Mouse (Mus musculus) neural tube, embryonic 13.5 days (tissue): Measurements from ENCODE around the gene Serpina16. TPM values are rescaled to one million over a fixed set of nuclear protein-coding genes. Genes with fewer than 3 reads are reported as not detected.

Experiments used
- ATAC-seq: fragments of 200-750 bp; cut with Nextera tagmentation; 2 replicates; pipeline ENCODE4 v1.8.0; 2017; ENCODE audit warnings: low read depth, mild to moderate bottlenecking, moderate TSS enrichment, moderate library complexity
- H3K27ac ChIP-seq: fragments of 300-500 bp; sonication (generic); replicated peaks from 2 replicates; pipeline ENCODE4 v1.5.1; 2015; ENCODE audit warnings: moderate library complexity, mild to moderate bottlenecking, inconsistent platforms
- H3K27me3 ChIP-seq: fragments of 300-500 bp; sonication (generic); 2 replicates; pipeline ENCODE4 v1.6.1; 2015; ENCODE audit warnings: mild to moderate bottlenecking, inconsistent platforms
- H3K36me3 ChIP-seq: fragments of 300-500 bp; sonication (generic); 2 replicates; pipeline ENCODE4 v1.6.1; 2015; ENCODE audit warnings: mild to moderate bottlenecking, inconsistent platforms
- H3K4me1 ChIP-seq: fragments of 300-500 bp; sonication (generic); replicated peaks from 2 replicates; pipeline ENCODE4 v1.6.1; 2015; ENCODE audit warnings: inconsistent platforms
- H3K4me2 ChIP-seq: fragments of 300-500 bp; sonication (generic); 2 replicates; pipeline ENCODE4 v1.6.1; 2015; ENCODE audit warnings: inconsistent platforms, mild to moderate bottlenecking, moderate library complexity
- H3K4me3 ChIP-seq: fragments of 300-500 bp; sonication (generic); 2 replicates; pipeline ENCODE4 v1.5.1; 2015; ENCODE audit warnings: mild to moderate bottlenecking, inconsistent platforms
- H3K9ac ChIP-seq: fragments of 300-500 bp; sonication (generic); 2 replicates; pipeline ENCODE4 v1.6.1; 2015; ENCODE audit warnings: moderate library complexity, mild to moderate bottlenecking, inconsistent platforms
- H3K9me3 ChIP-seq: fragments of 300-500 bp; sonication (generic); 2 replicates; pipeline ENCODE4 v1.6.1; 2016; ENCODE audit warnings: inconsistent platforms
- WGBS: fragments of 180-500 bp; shearing (Covaris S2); methylation state at CpG from one replicate; pipeline ENCODE4 v1.1.7; 2015; 5-methylcytosine and 5-hydroxymethylcytosine counted together
- polyA plus RNA-seq: library from polyadenylated mRNA; unstranded; fragments of >200 nt; fragmentation: Nextera tagmentation; extraction: Ambion mirVana; gene quantifications from 2 replicates; pipeline ENCODE4 v1.2.1, GENCODE M21; 2015

The Serpina16 gene
- polyA plus RNA-seq, 1 experiment from 2014 or later: not detected

DNA sequence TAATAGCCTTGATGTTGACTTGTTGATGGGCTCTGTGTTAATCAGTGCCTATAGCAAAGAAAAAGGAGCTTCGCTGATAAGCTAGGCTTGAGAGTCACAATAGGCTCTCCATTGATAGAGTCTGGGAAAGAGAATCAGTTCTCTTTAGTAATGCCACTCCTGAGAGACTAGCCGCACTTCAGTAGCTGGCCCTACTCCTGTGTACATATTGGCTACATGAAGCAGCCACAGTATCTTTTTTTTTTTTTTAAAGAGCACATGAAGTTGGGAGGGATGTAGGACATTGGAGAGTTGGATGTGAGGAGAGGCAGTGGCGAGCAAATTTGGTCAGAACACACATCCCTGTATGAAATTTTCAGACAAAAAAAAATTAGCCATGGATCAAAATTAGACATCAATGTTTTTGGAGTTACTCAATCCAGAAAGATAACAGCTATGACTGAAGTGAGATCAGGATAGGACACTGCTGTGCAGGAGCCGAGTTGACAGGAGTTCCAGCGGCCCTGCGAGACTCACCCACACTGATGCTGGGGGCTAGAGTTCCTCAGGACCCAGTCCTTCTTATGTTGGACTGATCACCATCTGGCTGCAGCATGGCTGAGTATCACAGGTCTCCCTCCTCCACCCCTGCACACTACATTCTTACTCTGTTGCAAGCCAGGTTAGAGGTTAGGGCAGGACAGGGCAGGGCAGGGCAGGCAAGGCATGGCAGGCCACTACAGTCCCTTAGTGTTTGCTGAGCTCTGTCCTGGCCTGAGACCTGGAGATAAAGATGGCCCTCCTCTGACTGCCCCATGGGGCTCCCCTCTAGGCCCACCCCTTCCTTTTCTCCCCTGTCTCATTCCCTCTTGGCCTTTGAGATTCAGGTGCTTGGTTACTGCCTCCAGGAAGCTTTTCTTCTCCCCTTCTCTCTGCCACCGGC lies 20.6 kb downstream of the Serpina16 start:
- H3K27me3 ChIP-seq: no peaks in the 10 kb centered on the region
- no peak overlapping the region for H3K4me3 ChIP-seq
- H3K36me3 ChIP-seq: no peaks in the 10 kb centered on the region
- no peak overlapping the region for H3K9ac ChIP-seq
- H3K4me1 ChIP-seq: no peaks in the 10 kb centered on the region
- H3K9me3 ChIP-seq: no peaks in the 10 kb centered on the region
- no peak overlapping the region for H3K4me2 ChIP-seq
- WGBS: 89% methylated on average over 7 of the region's 7 CpGs
- no peak overlapping the region for H3K27ac ChIP-seq
- no peak for ATAC-seq

DNA sequence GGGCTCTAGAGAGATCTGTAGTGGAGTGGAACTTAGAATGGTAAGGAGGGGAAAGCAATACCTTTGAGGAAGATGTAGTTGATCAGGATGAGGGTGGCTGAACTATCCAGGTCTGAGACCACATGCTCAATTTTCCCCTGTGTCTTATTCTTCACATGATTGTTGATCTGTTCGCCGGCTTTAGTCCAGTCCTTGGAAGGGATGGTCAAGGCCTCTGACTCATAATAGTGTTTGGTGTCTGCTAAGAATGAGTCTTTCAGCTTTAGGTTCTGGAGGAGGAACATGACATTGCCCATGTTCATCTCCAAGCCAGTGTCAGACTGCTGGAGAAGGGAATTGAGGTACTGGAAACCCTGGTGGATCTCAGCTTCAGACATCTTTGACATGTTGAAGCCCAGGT lies 22.1 kb downstream of the Serpina16 start:
- H3K27ac ChIP-seq: no peak overlapping the region
- no peaks in the 10 kb centered on the region for H3K36me3 ChIP-seq
- no peak overlapping the region for H3K9ac ChIP-seq
- H3K9me3 ChIP-seq: no peaks in the 10 kb centered on the region
- ATAC-seq: no peak
- H3K4me2 ChIP-seq: no peak overlapping the region
- no peak overlapping the region for H3K4me3 ChIP-seq
- 94% methylated on average over 2 of the region's 2 CpGs for WGBS
- H3K4me1 ChIP-seq: no peaks in the 10 kb centered on the region
- H3K27me3 ChIP-seq: no peaks in the 10 kb centered on the region

DNA sequence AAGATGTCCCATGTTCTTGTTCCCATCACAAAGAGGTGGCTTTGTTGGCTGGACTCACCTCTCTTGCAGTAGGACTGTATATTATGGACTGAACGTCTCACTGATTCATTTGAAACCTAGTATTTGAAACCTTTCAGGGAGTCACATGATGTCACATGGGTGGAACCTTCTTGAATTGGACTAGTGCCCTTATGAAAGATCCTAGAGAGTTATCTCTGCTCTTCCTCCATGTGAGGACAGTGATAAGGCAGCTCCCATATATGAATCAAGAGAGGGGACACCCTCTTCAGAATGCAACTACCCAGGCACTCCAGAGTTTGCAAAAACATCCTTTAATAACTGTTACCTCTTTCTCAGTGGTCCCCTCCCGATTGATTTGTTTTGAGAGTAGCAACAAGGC lies 29.6 kb downstream of the Serpina16 start:
- Histone ChIP-seq H3K4me2 (no peak overlapping the region), H3K4me3 (no peak overlapping the region), H3K27me3 (no peaks in the 10 kb centered on the region), H3K9me3 (no peaks in the 10 kb centered on the region), H3K9ac (no peak overlapping the region), H3K27ac (no peak overlapping the region), H3K36me3 (no peaks in the 10 kb centered on the region), H3K4me1 (no peaks in the 10 kb centered on the region)
- no peak for ATAC-seq
- 84% methylated on average over 2 of the region's 2 CpGs for WGBS

DNA sequence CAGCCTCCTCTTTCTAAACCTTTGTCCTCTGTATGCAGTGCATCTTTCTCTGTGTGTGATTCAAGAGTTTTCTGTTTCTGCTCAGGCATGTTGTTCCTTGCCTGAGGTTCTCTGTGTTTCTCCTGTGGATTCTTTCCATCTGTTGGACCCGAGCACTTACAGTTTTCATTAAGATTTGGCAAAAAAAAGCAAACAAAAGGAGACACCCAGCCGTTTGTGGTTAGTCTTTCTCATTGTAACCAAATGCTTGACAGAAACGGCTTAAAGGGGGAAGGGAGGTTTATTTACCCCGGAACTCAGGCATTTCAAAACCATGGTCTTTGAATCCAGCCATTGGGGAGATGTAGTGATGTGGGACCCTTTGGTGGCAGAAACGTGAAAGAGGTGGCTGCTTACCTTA lies 31.3 kb downstream of the Serpina16 start:
- no peaks in the 10 kb centered on the region for H3K27me3 ChIP-seq
- H3K4me2 ChIP-seq: no peak overlapping the region
- H3K9ac ChIP-seq: no peak overlapping the region
- H3K36me3 ChIP-seq: no peaks in the 10 kb centered on the region
- H3K4me1 ChIP-seq: no peaks in the 10 kb centered on the region
- no peak overlapping the region for H3K4me3 ChIP-seq
- no peak overlapping the region for H3K27ac ChIP-seq
- H3K9me3 ChIP-seq: no peaks in the 10 kb centered on the region
- WGBS: 50% methylated on average over 5 of the region's 5 CpGs
- no peak for ATAC-seq

DNA sequence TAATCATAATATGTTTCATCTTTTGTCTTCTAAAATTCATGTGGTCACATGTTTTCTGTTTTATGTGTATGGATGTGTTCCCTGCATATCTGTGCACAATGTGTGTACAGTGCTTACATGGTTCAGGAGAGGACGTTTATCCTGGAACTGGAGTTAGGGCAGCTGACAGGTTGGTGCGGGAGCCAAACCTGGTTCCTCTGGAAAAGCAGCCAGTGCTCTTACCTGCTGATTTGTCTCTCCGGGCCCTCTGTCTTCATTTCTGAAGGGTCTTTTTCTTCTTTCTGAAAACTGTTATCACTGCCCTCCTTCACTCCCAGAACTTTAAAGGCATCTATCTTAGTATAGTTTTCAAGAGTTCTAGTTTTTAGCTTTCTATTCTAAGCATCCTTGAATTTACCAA lies 32.1 kb downstream of the Serpina16 start:
- no peak overlapping the region for H3K4me3 ChIP-seq
- no peak overlapping the region for H3K4me2 ChIP-seq
- H3K27me3 ChIP-seq: no peaks in the 10 kb centered on the region
- no peak overlapping the region for H3K9ac ChIP-seq
- 87% methylated on average over 3 of the region's 3 CpGs for WGBS
- ATAC-seq: no peak
- H3K27ac ChIP-seq: no peak overlapping the region
- H3K9me3 ChIP-seq: no peaks in the 10 kb centered on the region
- H3K4me1 ChIP-seq: no peaks in the 10 kb centered on the region
- no peaks in the 10 kb centered on the region for H3K36me3 ChIP-seq

DNA sequence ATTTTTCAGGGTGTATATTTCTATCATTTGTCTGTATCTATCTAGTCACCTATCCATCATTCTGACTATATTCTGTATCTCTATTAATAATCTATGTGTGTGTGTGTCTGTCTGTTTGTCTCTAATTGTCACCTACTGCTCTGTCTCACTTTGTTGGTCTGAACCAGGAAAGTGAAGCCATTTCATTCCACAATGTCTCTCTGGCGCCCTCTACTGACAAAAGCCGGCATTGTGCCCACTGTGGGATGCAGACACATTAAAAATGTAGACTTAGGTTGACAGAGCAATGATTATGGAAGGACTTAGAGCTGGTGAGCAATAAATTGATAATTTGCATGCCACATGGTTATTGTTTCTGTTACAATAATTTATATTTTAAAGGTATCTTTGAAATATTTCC lies 32.6 kb downstream of the Serpina16 start:
- H3K27ac ChIP-seq: no peak overlapping the region
- no peaks in the 10 kb centered on the region for H3K9me3 ChIP-seq
- H3K4me3 ChIP-seq: no peak overlapping the region
- no peaks in the 10 kb centered on the region for H3K36me3 ChIP-seq
- peak; percentile 36; the same call in 1 of the 2 replicates for ATAC-seq
- no peaks in the 10 kb centered on the region for H3K27me3 ChIP-seq
- H3K4me1 ChIP-seq: no peaks in the 10 kb centered on the region
- H3K4me2 ChIP-seq: no peak overlapping the region
- 0% methylated on average over 2 of the region's 2 CpGs for WGBS
- no peak overlapping the region for H3K9ac ChIP-seq

DNA sequence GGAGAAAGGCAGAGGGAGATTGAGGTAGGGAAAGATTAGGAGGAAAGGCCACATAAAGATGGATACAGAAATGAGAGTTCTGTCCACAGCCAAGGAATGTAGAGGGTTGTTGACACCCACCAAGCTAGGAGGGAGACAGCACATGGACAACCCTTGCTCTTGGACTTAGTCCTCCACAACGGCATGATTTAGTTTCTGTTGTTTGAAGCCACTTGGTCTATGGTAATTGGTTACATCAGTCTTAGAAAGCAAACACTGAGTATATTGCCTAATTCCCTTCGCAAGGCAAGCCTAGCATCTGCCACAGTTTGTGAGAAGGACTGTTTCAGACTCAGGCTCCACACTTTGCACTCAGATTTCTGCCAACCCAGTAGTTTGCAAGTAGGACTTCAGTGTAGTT lies 40.1 kb downstream of the Serpina16 start:
- H3K4me1 ChIP-seq: no peaks in the 10 kb centered on the region
- H3K36me3 ChIP-seq: no peaks in the 10 kb centered on the region
- H3K4me3 ChIP-seq: no peak overlapping the region
- no peak overlapping the region for H3K9ac ChIP-seq
- no peaks in the 10 kb centered on the region for H3K9me3 ChIP-seq
- WGBS: 83% methylated on average over 2 of the region's 2 CpGs
- no peak for ATAC-seq
- no peak overlapping the region for H3K4me2 ChIP-seq
- H3K27me3 ChIP-seq: no peaks in the 10 kb centered on the region
- no peak overlapping the region for H3K27ac ChIP-seq

DNA sequence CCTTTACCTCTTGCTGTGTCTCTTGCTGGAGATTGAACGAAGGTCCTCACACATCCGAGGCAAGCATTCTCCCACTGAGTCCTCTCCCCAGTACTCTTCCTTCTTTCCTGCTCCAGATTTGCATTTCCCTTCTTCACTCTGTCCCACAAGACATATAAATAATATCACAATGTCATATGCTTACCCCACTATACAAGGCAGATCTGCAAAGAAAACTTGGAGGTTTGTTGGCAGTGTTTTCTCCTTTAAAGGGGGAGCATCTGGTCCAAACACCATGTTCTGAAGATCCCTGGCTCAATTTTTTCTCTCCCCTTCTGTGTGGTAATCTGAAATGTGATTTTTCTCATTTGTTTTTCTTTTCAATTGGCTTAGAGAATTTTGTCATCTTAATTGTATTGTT lies 41.5 kb downstream of the Serpina16 start:
- no peak for ATAC-seq
- H3K27ac ChIP-seq: no peak overlapping the region
- no peak overlapping the region for H3K4me3 ChIP-seq
- H3K36me3 ChIP-seq: no peaks in the 10 kb centered on the region
- H3K27me3 ChIP-seq: no peaks in the 10 kb centered on the region
- no peaks in the 10 kb centered on the region for H3K9me3 ChIP-seq
- no peaks in the 10 kb centered on the region for H3K4me1 ChIP-seq
- WGBS: 79% methylated on average over 2 of the region's 2 CpGs
- no peak overlapping the region for H3K4me2 ChIP-seq
- H3K9ac ChIP-seq: no peak overlapping the region

DNA sequence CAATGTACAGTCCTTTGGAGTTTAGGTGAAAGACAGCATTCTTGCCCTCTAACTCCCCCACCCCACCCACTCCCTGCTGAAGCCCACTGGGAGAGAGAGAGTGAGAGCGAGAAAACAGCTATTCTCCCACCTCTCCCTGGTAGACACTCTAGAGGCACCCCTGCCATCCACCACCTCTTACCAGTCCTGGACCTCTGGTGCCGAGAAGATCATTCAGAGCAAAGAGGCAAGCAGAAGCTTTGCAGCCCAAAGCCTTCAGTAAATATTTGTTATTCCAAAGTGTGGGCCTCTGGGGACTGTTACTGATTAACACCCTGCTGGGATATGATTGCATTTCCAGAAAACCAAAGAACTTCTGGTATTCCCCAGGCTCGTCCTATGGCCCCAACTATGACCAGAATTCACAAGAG lies 44.7 kb downstream of the Serpina16 start, which contains the start of gene Serpina10:
TSS of gene Serpina10 (minus strand) at position 242 of the 410 bp plus-strand sequence.
- no peak within 1 kb of the TSS for H3K4me3 ChIP-seq
- H3K36me3 ChIP-seq: no peaks in the 10 kb centered on the region
- H3K4me2 ChIP-seq: no peak within 1 kb of the TSS
- no peak within 1 kb of the TSS for H3K9ac ChIP-seq
- WGBS: 76% methylated on average over 3 of the region's 3 CpGs
- ATAC-seq: no peak
- no peaks in the 10 kb centered on the region for H3K4me1 ChIP-seq
- H3K27me3 ChIP-seq: no peaks in the 10 kb centered on the region
- H3K9me3 ChIP-seq: no peaks in the 10 kb centered on the region
- H3K27ac ChIP-seq: no peak within 1 kb of the TSS

Other genes starting within 250 kb of the Serpina16 start
- 6.2 and 9.4 TPM in 2 replicates for gene Ifi27, start 241.9 kb downstream of the Serpina16 start, polyA plus RNA-seq
- 2.0 and 3.4 TPM in 2 replicates for gene Ifi27l2a, start 232.5 kb downstream of the Serpina16 start, polyA plus RNA-seq
- gene Ifi27l2b, start 218.9 kb downstream of the Serpina16 start, polyA plus RNA-seq: not detected in 2 replicates
- gene Ppp4r4, start 143.9 kb downstream of the Serpina16 start, polyA plus RNA-seq: 1.8 and 2.0 TPM in 2 replicates
- gene Serpina10, start 44.7 kb downstream of the Serpina16 start, polyA plus RNA-seq: not detected in 2 replicates
- gene Serpina6, start 18.9 kb downstream of the Serpina16 start, polyA plus RNA-seq: 0.35 and 0.36 TPM in 2 replicates
- gene Serpina1f, start 19.4 kb upstream of the Serpina16 start, polyA plus RNA-seq: not detected in 2 replicates
- not detected in 2 replicates for gene Serpina1d, start 97.5 kb upstream of the Serpina16 start, polyA plus RNA-seq
- gene Serpina1b, start 154.2 kb upstream of the Serpina16 start, polyA plus RNA-seq: 0.27 TPM in 1 of 2 replicates, not detected in the other
- 0.68 TPM in 1 of 2 replicates, not detected in the other for gene Serpina1a, start 187.4 kb upstream of the Serpina16 start, polyA plus RNA-seq
- not detected in 2 replicates for gene Serpina1c, start 228.7 kb upstream of the Serpina16 start, polyA plus RNA-seq